Mouse (Mus musculus): Measurements from ENCODE around the gene Fbxo9. TPM values are rescaled to one million over a fixed set of nuclear protein-coding genes. Genes with fewer than 3 reads are reported as not detected.
"Not testable (repeated sequence)": the region's sequence is repeated elsewhere in the genome, so short reads cannot be mapped to it uniquely, and the experiment has no call there.

The Fbxo9 gene
- total RNA-seq (2021): 87.2 and 89.9 TPM in 2 replicates
- long read RNA-seq, experiment 1, transcript Fbxo9-201 (13 exons, 1,850 nt): minor isoform, 5 of 129 reads
- long read RNA-seq, experiment 1, transcript Fbxo9-202 (13 exons, 2,155 nt): major isoform, 110 of 129 reads
- long read RNA-seq, experiment 1, partial matches to known transcripts: 5 of 129 reads
- long read RNA-seq, experiment 1, other reads (novel, unspliced or antisense): 7 of 129 reads
- long read RNA-seq, experiment 2, transcript Fbxo9-202 (13 exons, 2,155 nt): major isoform, 83 of 99 reads
- long read RNA-seq, experiment 2, partial matches to known transcripts: 2 of 99 reads
- long read RNA-seq, experiment 2, other reads (novel, unspliced or antisense): 10 of 99 reads

DNA sequence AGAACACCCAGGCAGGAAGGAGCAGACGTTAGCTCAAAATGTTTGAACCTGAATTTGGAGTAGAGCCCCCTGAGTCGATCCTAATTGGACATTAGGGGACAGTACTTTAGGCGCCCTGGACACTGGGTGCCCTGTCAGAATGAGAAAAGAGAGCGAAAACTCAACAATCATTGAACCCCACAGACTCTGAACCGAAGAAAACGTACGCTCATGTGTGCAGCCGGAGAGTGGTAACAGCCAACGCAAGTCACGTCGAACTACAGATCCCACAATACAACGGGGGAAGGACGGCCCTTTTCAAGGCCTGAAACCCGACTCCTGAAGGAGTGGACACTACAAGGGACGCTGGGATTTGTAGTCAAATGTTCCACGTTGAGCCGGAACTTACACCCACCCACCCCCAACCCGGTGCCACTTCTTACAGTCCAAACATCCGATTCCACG lies at the start of gene Fbxo9, which contains the start of gene Ick:
Gene Fbxo9 (minus strand): TSS at position 270 of the 444 bp plus-strand sequence.
Gene Ick (plus strand): TSS at position 397 of the 444 bp plus-strand sequence.
- DNase-seq: peak; percentile 93

- no peak for DNase-seq
Measured at GRCm38 (mm10) chr9:78157221-78157620, 48.4 kb upstream of the Fbxo9 start.

DNA sequence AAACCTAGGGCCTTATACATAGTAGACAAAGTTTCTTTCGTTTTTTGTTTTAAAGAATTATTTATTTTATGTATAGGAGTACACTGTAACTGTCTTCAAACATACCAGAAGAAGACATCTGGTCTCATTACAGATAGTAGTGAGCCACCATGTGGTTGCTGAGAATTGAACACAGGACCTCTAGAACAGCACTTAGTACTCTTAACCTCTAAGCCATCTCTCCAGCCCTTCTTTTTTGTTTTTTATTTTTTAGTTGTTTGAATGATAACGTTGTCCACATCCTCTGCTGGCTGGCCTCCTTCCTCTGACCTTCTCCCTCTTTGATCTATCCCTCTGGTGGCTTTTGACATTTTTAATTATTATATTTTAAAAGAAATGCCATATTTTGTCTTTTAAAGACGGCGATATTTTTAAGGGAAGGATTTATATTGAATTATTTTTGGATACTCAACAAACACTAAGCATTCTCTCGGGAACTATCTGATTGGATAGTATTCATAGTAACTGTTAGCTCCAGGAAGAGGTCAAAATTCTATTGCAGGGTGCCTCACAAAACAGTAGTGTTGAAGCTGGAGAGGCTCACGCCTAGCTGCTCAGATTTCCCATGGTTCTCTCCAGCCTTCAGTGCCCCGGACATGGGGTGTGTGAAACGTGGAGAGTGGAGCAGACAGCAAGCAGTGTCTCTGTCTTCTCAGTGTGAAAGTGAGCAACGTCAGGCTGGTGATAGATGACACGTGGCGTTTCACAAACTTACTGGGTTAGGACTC lies 45.5 kb upstream of the Fbxo9 start:
- DNase-seq: peak; percentile 18

DNA sequence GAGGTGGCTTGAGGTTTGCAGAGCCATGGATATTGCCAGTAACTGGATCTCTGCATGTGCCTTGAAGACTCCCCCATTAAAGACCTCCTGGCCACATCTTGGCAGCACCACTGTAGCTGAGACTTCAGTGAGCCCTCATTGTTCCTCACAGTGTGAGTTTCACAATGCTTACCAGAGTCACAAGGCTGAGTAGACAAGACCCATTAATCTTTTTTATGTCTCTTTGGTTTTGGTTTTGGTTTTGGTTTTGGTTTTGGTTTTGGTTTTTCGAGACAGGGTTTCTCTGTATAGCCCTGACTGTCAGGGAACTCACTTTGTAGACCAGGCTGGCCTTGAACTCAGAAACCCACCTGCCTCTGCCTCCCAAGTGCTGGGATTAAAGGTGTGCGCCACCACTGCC lies 40.9 kb upstream of the Fbxo9 start:
- DNase-seq: not testable (repeated sequence)

DNA sequence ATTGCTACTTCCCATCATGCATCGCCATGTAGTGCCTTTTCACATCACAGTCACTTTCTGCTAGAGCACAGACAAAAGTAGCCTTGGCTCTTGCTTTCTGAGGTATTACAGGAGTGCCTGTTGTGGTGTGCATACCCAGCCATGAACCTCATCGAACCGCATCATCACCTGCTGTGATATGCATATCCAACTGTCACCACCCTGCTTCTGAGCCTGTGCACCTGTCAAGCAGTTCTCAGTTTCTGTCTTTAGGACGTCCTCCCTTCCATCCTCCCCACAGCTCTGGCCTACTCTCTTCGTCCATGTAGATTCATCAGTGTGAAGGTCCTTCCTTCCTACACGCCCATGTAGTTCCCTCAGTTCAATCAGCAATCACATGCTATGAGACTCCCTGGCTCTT lies 39.3 kb upstream of the Fbxo9 start:
- DNase-seq: no peak

DNA sequence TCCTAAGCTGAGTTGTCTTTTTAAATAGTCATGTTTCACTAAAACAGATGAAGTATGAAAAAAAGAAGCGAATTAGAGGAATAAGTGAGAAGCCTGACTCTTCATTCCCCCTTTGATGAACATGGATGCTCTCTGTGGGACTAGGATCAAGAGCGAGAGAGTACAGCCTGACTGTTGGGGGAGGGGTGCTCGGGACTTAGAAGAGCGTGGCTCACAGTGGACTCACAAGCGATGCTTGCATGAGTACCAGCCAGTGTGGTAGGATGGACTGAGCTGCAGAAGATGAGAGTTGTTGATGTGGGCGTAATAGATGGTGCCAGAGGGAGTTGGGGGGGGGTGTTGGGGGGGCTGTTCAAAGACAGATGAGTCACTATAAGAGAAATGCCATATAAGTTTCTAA lies 37.8 kb upstream of the Fbxo9 start:
- DNase-seq: no peak

DNA sequence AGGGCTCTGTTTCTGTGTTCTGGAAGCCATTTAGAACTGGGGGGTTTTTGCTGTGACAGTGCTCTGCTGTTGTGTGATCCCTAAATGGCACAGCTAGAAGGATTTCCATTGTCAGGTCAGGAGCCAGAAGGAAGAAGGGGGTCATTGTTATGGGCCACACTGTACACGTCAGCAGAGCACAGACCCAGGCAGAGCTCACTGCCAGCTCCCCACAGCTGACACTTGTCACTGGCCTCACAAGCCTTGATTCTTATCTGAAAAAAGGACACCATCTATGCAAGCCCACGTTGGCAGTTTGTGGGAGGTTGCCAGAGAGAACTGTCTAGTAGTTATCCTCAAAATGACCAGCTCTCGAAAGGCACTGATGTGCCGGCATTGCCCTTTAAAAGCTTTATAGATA lies 37.2 kb upstream of the Fbxo9 start:
- DNase-seq: no peak

DNA sequence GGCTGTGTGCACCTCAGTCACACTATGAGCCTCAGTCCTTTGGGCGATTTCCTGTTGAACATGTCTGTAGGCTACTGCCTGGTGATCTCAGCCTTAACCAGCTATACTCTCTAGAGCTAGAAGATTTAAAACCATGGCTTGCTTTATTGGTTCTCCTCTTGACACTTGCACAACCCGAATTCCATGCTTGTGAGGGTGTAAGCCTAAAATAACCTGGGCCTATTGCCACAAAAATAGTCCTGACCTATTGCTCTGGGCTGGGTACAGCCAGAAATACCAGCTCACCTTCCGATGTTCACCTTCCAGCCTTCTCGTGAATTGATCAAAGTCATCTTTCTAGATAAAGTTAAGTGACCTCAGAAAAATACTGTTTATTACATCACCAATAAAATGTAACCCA lies 30.6 kb upstream of the Fbxo9 start:
- no peak for DNase-seq

GRCm38 (mm10) chr9:78138044-78138676 lies 29.3 kb upstream of the Fbxo9 start:
- DNase-seq: peak; percentile 31

GRCm38 (mm10) chr9:78135658-78136057 lies 26.8 kb upstream of the Fbxo9 start:
- no peak for DNase-seq

DNA sequence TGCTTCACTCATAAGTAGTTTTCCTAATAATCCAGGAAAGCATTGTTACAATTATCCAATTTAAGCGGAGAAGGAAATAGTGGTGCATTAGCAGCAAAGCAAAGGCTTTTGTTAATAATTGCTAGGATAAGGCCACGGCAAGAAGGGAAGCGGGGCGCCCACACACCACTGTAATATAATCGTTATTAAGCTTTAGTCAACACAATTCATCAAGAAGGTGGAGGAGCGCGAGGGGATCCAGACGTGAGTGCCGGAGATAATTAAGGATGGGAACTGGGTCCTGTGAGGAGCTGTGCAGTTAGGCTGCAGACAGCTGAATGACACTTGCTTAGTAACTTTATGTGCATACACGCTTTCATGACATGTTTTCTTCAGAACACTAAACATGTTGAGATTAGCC lies 17.8 kb upstream of the Fbxo9 start:
- DNase-seq: no peak

GRCm38 (mm10) chr9:78126007-78126406 lies 17.1 kb upstream of the Fbxo9 start:
- no peak for DNase-seq

DNA sequence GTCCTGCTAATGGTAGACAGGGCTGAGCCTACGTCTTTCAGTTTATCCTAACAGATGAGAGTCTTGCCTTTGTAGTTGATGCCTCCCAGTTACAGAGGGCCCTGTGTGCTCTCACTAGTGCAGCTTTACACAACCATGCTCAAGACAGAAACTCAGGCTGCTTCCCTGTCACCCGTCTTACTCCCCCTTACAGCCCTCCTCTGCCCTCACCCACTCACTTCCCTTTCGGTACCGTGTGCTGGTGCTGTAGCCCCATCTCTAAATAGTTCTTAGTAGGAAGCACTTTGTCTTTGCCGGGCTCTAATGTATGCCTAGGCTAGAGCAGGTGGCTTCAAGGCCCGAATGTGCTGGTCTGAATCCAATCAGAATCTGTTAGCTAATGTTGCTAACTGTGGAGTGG lies 15.4 kb upstream of the Fbxo9 start:
- DNase-seq: no peak

- no peak for DNase-seq
Measured at GRCm38 (mm10) chr9:78122939-78123712, 14.3 kb upstream of the Fbxo9 start.

- DNase-seq: no peak
Measured at GRCm38 (mm10) chr9:78121985-78122384, 13.1 kb upstream of the Fbxo9 start.

DNA sequence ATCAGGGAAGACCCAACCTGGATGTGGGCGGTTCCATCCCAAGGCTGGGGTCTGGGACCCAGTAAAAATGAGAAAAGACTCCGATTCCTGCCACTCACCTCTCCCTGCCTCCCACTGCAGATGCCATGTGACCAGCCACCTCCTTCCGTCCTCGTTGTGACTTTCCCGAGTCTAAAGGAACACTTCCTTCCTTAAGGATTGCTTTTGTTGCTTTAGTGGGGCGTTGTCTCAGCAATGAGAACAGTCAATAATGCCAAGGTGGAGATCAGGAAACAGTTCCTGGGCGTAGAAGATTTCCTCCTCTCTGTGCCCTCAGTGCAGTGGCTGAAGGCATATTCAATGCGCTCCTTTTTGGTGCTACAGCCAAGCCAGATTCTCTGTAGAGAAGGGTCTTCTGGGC lies 12.5 kb upstream of the Fbxo9 start:
- DNase-seq: no peak

- DNase-seq: no peak
Measured at GRCm38 (mm10) chr9:78117690-78118089, 8.8 kb upstream of the Fbxo9 start.

GRCm38 (mm10) chr9:78115746-78116145 lies 6.9 kb upstream of the Fbxo9 start:
- DNase-seq: peak; percentile 23

DNA sequence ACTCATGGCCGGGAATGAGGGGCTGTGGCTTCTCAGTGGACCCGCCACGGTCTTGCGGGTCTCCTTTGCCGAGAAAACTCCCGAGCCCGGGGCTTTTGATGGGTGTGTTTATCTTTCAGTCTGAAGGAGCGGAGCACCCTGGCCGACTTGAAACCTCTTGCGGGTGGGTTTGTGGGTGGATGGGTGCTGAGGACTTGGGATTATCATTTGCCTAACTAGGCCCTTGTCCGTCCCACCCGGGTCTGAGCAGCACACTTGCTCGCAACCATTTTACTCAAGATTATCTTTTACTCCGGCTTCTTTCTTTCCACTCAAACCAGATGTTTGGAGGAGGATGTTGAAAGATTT lies 4.6 kb upstream of the Fbxo9 start:
- no peak for DNase-seq

DNA sequence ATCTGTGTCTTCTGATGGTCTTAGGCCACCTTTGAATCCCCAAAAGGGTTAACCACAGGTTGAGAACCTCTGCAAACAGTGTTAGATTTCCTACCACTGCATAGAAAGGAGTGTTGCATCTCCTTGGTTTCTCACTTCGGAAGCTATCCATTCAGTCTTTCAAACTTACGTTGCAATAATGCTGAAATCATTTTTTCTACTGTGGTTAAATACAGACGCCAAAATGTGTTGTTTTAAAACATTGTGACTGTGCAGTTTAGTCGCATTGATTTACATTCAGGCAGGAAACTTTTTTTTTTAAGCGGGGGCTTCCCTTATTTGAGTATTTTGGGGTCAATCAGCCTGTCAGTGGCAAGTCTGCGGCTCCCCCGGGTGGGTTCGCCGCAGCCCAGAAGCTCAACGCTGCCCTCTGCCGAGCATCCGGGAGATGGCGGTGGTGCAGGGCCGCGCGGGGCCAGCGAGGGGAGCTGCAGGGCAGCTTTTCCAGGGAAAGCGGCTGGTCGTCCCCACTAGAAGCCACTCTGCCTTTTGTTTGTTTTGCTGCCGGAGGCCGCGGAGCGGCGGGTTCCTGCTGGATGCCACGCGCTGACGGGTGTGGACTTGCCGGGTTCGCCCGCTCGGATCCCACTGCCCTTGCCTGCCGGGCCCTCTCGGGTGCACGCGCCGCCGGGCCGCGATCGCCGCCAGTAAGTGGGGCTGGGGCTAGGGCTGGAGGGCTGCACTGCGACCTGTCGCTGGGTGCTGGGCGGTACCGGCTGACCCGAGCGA lies 4.1 kb upstream of the Fbxo9 start:
- peak; percentile 95 for DNase-seq

DNA sequence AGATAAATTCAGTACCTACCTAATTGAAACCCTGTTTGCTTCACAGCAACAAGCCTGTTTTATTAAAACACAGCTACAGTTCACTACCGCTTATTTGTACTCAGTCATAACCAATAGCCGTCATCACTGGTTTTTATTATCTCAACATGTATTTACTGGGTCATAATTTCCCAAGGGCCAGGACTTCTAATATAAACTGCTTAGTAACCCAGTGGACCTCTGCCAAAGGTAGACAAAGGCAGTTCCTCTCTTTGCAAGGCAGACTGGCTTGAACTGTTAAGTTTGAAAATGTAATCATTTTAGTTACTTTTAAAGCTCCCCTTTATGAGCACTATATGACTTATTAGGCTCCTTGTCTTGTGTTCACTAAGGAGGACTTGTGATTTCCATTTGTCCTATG lies 2.6 kb upstream of the Fbxo9 start:
- no peak for DNase-seq

DNA sequence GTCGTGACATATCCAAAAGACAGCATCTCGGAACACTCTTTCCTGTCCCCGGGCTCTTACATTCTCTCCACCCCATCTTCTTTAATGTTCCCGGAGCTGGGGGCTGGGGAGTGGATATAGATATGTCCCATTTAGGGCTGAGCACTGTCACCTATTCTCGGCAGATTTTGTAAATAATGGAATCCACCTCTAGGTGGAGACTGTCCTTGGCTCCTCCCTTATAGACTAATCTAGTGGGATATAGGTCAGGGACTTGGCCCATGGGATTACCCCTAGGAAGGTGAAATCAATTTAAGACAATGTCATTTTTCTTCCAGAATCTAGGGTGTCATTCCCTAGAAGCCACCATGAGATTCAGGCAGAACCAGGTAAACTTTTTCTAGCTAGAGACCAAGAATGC lies 791 bp upstream of the Fbxo9 start:
- DNase-seq: no peak

All from adrenal gland, postnatal 14 days (tissue).